Mouse (Mus musculus) A20 (cell line): Measurements from ENCODE around the gene Myo15.
"Not testable (repeated sequence)": the region's sequence is repeated elsewhere in the genome, so short reads cannot be mapped to it uniquely, and the experiment has no call there.

Experiments
- DNase-seq: peaks from one replicate; pipeline ENCODE4 v3.0.0-alpha.2; 2011; ENCODE audit warnings: low read depth, low spot score

The Myo15 gene

DNA sequence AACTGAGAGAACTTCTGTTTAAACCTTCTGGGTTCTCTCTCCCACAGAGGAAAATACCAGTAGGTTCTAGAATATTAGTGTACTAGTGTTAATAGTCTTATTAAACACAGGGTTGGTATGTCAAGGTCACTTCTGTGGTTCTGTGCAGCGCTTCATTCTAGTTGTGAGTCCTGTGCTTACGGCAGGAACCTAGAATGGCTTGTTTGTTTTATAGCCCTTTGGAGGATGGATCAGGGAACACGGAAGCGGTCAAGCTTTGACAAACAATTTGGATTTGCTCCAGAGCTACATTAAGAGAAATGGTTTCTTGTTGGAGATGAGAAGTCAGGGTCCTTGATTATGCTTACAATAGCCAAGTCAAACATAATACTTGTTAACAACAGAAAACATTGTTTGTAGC is 76.3 kb downstream of the Myo15 start:
- DNase-seq: no peak

GRCm38 (mm10) chr11:60548112-60548511 is 79.0 kb downstream of the Myo15 start:
- DNase-seq: no peak

GRCm38 (mm10) chr11:60553091-60553490 is 84.0 kb downstream of the Myo15 start:
- DNase-seq: no peak

DNA sequence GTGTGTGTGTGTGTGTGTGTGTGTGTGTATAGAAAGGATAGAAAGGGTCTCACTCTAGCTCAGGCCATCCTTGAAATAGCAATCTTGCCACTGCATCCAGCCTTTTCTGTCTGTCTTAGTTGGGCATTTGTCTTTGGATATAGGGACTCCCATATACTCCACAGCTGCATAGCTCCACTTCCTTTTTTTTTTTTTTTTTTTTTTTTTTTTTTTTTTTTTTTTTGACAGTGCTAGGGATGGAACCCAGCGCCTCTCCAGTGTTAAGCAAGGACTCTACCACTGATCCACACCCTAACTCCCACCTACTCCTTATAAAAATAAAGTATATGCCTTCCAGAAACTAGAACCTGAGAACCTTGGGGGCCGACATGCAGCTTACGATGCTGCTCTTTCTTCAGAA is 88.5 kb downstream of the Myo15 start:
- DNase-seq: no peak

- peak; percentile 64 for DNase-seq
These were observed 90.2 kb downstream of the Myo15 start for GRCm38 (mm10) chr11:60559342-60559741.

DNA sequence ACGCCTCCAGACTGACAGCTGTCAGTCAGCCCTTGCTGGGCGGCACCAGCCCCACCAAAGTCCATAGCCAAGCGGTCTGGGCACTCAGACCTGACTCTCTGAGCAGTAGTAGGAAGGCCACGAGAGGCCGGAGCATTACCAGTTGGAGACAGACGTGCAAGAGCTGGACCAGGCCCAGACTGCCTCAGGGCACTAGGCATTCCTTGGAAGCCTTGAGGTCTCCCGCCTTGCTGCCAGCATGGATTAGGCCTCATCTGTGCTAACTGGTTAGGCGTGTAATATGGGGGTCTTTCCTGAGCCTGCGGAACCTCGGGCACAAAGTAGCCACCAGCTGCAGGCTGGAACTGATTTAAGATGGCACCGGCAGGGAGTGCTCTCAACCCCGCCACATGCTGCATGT is 104.9 kb downstream of the Myo15 start:
- not testable (repeated sequence) for DNase-seq
